Mouse (Mus musculus) naive thymus-derived CD4-positive, alpha-beta T cell, adult 2 months (primary cell): ENCODE measurements around the gene Bglap.

Experiments
- DNase-seq: peaks from one replicate; pipeline ENCODE4 v3.0.0-alpha.2; 2011; ENCODE audit warnings: low read depth

The Bglap gene

DNA sequence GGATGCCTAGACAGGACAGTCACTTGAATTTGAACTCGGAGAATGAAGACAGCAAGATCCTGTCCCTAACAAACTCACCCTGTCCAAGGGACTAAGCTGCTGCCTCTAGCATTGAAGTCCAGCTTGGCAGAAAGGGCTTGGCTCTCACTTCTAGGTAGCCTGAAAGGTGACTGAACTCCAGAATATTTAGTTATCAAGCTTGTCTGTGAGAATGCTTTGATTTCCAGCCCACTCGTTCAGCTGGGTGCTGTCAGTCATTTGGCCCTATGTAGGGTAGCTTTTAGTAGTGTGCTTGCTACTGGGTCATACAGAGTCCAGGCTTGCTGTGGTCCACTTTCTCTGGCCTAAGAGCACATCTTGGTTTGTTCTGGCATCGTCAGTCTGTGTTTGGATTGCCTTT, 45.3 kb downstream of the Bglap start:
- no peak for DNase-seq

DNA sequence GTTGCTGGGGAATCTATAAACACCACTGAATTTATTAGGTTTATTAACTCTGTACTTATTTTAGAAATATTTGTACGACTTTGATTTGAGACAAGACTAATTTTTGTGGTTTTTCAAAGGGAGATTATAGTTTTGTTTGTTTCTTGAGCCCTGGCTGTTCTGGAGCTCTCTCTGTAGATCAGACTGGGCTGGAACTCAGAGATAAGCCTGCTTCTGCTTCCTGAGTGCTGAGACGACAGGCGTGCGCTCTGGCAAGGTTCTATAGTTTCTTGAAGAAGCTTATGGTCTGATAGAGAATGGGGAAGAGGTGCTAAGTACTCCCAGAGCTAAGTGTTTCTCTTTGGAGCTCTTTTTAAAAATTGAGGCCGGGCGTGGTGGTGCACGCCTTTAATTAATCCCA, 45.9 kb downstream of the Bglap start:
- DNase-seq: no peak

GRCm38 (mm10) chr3:88337367-88338020, 46.8 kb downstream of the Bglap start:
- DNase-seq: peak; percentile 64

GRCm38 (mm10) chr3:88336058-88337013, 47.9 kb downstream of the Bglap start, which contains the start of the genes Tmem79 and Smg5:
Gene Tmem79, minus strand, starts transcription at chr3:88336148.
Gene Smg5, plus strand, starts transcription at chr3:88336260.
- peak; percentile 98 for DNase-seq

DNA sequence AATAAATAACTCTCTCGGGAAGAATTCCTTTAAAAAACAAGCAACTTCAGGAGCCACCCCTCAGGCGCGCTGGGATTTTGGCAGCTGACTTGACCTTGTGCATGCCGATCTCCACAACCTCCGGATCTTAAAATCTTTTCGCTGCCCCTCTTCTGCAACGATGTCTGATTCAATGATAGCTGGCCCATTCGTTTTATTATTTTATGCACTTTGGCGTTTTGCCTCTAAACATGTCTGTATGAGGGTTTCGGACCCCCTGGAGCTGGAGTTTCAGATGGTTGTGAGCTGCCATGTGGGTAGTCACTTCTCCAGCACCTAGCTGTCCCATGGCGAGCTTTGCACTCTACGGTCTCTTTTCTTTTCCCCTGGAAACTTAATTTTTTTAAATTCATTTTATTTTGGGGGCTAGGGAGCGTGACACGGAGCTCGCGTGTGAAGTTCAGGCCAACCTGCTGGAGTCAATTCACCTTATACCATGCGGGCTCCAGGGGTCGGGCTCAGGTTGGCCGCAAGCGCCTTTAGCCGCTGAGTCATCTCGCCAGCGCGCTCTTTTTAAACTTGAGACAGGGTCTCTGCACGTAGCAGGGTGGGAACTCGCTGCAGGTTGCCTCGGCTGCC, 48.7 kb downstream of the Bglap start:
- no peak for DNase-seq

DNA sequence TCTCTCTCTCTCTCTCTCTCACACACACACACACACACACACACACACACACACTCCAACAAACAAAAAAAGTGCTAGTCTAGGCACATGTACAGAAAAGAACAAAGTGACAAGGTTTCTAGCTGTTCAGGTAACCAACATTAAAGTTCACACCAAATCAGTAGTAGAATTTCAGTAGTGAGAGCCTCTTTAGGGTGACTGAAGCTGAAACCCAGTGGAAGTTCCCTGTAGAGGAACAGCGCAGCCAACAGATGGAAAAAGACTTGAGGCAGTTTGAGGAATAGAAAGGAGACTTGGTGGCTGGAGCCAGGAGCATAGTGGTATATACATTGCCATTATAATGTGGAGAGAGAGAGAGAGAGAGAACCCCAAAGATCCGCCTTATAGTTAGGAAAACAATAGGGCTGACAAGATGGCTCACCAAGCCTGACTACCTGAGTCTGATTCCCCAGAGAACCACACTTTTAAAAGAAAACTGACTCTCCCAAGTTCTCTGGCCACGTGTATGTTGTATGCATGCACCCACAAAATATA, 49.3 kb downstream of the Bglap start:
- no peak for DNase-seq

DNA sequence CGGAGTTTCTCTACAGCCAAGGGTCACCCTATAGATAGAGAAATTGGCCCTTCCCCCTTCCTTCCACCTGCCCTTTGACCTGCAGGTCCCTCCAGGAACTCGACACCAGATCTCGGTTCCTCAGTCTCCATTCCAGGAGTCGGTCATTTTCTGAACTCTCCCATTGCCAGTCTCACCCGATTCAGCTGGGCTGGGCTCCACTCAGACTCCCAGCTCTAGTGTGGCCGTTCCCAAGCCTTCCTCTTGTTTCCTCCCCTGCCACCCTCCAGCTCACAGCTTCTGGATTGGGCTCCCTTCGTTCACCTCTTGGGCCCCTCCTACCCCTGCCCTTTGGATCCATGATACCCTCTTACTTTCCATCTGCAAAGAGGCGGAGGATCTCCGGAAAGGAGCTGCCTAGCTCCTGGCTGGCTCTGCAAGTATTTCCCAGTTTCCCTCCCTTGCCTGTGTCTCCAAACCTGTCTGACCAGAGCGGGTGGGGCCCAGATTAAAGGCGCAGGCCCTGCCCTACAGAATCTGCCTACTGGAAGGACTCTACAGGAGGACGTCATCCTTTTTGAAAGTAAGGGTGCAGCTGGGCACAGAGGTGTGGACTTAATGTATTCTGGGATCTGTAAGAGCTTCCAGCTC, 50.1 kb downstream of the Bglap start:
- no peak for DNase-seq
